Mouse (Mus musculus) megakaryocyte, embryonic 14.5 days (primary cell): ENCODE results near the gene Ush1c. TPM values are rescaled to one million over a fixed set of nuclear protein-coding genes. Genes with fewer than 3 reads are reported as not detected.
A peak's percentile ranks its signal among the peaks of the same experiment; 100 is the strongest.
"Not testable (repeated sequence)": the region's sequence is repeated elsewhere in the genome, so short reads cannot be mapped to it uniquely, and the experiment has no call there.

Experiments
- H3K27me3 ChIP-seq: replicated peaks from 2 replicates; pipeline ENCODE3; 2012; ENCODE audit warnings: inconsistent platforms
- H3K36me3 ChIP-seq: replicated peaks from 2 replicates; pipeline ENCODE3; 2012; ENCODE audit warnings: low read length, inconsistent platforms, mixed read lengths
- H3K4me1 ChIP-seq: 2 replicates; pipeline ENCODE4 v1.6.1; 2012; ENCODE audit warnings: inconsistent platforms
- H3K4me3 ChIP-seq: replicated peaks from 2 replicates; pipeline ENCODE3; 2012; ENCODE audit warnings: moderate library complexity, mild to moderate bottlenecking, inconsistent platforms
- H3K9me3 ChIP-seq: 2 replicates; pipeline ENCODE4 v1.6.1; 2012; ENCODE audit warnings: inconsistent platforms
- FLI1 ChIP-seq: IDR thresholded peaks from 2 replicates; pipeline ENCODE4 v1.6.1; 2012; ENCODE audit warnings: low read length, inconsistent platforms, mixed read lengths
- GATA1 ChIP-seq: IDR thresholded peaks from 3 replicates; pipeline ENCODE4 v1.6.1; 2012; ENCODE audit warnings: mixed read lengths, low read length, inconsistent platforms, borderline replicate concordance
- polyA plus RNA-seq: library from polyadenylated mRNA; stranded (reverse); fragments of >175 nt; gene quantifications from 2 replicates; pipeline ENCODE4 v1.2.3, GENCODE M21; 2012; ENCODE audit warnings: low replicate concordance; ENCODE audit not compliant: insufficient read depth

Gene Ush1c
- polyA plus RNA-seq, 1 experiment = not detected

- Histone ChIP-seq H3K36me3 (no peaks in the 10 kb centered on the region), H3K9me3 (peaks cover 29% of the 10 kb centered on the region), H3K4me3 (peak within 1 kb of the TSS; percentile 62), H3K27me3 (peaks cover 83% of the 10 kb centered on the region), H3K4me1 (peaks cover 8% of the 10 kb centered on the region; the same call in 1 of the 2 replicates)
- TF ChIP-seq FLI1 = no peak
- TF ChIP-seq GATA1 = no peak
Observed at GRCm38 (mm10) chr7:46179431-46180275, 58.6 kb downstream of the Ush1c start, which contains the start of gene Abcc8. Gene Abcc8 (minus strand): TSS chr7:46180033.

- not testable (repeated sequence) for H3K4me3 ChIP-seq, H3K4me1 ChIP-seq, H3K36me3 ChIP-seq, H3K9me3 ChIP-seq
- peaks cover 11% of the 10 kb centered on the region for H3K27me3 ChIP-seq
Observed at GRCm38 (mm10) chr7:46168980-46169379, 69.3 kb downstream of the Ush1c start.

GRCm38 (mm10) chr7:46168402-46168801 lies 69.9 kb downstream of the Ush1c start:
- Histone ChIP-seq H3K9me3 (peaks cover 3% of the 10 kb centered on the region; the same call in 1 of the 2 replicates), H3K27me3 (peaks cover 13% of the 10 kb centered on the region), H3K4me1 (no peaks in the 10 kb centered on the region), H3K36me3 (no peaks in the 10 kb centered on the region), H3K4me3 (no peak overlapping the region)
- no peak for TF ChIP-seq FLI1
- TF ChIP-seq GATA1 = no peak

- Histone ChIP-seq H3K9me3 (peaks cover 3% of the 10 kb centered on the region; the same call in 1 of the 2 replicates), H3K36me3 (no peaks in the 10 kb centered on the region), H3K4me3 (no peak overlapping the region), H3K4me1 (no peaks in the 10 kb centered on the region), H3K27me3 (peaks cover 14% of the 10 kb centered on the region)
- no peak for TF ChIP-seq FLI1
Observed at GRCm38 (mm10) chr7:46167901-46168300, 70.4 kb downstream of the Ush1c start.

GRCm38 (mm10) chr7:46165876-46166275 lies 72.4 kb downstream of the Ush1c start:
- H3K4me1 ChIP-seq = no peaks in the 10 kb centered on the region
- no peaks in the 10 kb centered on the region for H3K36me3 ChIP-seq
- no peak overlapping the region for H3K4me3 ChIP-seq
- no peak for TF ChIP-seq FLI1
- TF ChIP-seq GATA1 = no peak
- peaks cover 3% of the 10 kb centered on the region; the same call in 1 of the 2 replicates for H3K9me3 ChIP-seq
- peaks cover 19% of the 10 kb centered on the region for H3K27me3 ChIP-seq

GRCm38 (mm10) chr7:46162731-46163130 lies 75.6 kb downstream of the Ush1c start:
- no peak for TF ChIP-seq GATA1
- no peak for TF ChIP-seq FLI1
- Histone ChIP-seq H3K4me3 (no peak overlapping the region), H3K4me1 (no peaks in the 10 kb centered on the region), H3K36me3 (no peaks in the 10 kb centered on the region), H3K27me3 (peaks cover 32% of the 10 kb centered on the region), H3K9me3 (no peaks in the 10 kb centered on the region)

- Histone ChIP-seq H3K9me3 (no peaks in the 10 kb centered on the region), H3K36me3 (no peaks in the 10 kb centered on the region), H3K4me3 (no peak overlapping the region), H3K27me3 (peaks cover 35% of the 10 kb centered on the region), H3K4me1 (no peaks in the 10 kb centered on the region)
- TF ChIP-seq FLI1 (no peak), GATA1 (no peak)
Observed at GRCm38 (mm10) chr7:46162132-46162727, 76.1 kb downstream of the Ush1c start.

GRCm38 (mm10) chr7:46161615-46162014 lies 76.7 kb downstream of the Ush1c start:
- TF ChIP-seq GATA1 = no peak
- TF ChIP-seq FLI1 = no peak
- Histone ChIP-seq H3K9me3 (no peaks in the 10 kb centered on the region), H3K4me1 (no peaks in the 10 kb centered on the region), H3K27me3 (peaks cover 41% of the 10 kb centered on the region), H3K36me3 (no peaks in the 10 kb centered on the region), H3K4me3 (no peak overlapping the region)

- TF ChIP-seq FLI1 (no peak), GATA1 (no peak)
- Histone ChIP-seq H3K4me3 (no peak overlapping the region), H3K4me1 (no peaks in the 10 kb centered on the region), H3K27me3 (peaks cover 53% of the 10 kb centered on the region), H3K36me3 (no peaks in the 10 kb centered on the region), H3K9me3 (no peaks in the 10 kb centered on the region)
Observed at GRCm38 (mm10) chr7:46157746-46158145, 80.6 kb downstream of the Ush1c start.
